Mouse (Mus musculus): ENCODE results near the gene Icosl. TPM values are rescaled to one million over a fixed set of nuclear protein-coding genes. Genes with fewer than 3 reads are reported as not detected.

The Icosl gene
- polyA plus RNA-seq, 1 experiment from 2014 or later, result 0.94 TPM

DNA sequence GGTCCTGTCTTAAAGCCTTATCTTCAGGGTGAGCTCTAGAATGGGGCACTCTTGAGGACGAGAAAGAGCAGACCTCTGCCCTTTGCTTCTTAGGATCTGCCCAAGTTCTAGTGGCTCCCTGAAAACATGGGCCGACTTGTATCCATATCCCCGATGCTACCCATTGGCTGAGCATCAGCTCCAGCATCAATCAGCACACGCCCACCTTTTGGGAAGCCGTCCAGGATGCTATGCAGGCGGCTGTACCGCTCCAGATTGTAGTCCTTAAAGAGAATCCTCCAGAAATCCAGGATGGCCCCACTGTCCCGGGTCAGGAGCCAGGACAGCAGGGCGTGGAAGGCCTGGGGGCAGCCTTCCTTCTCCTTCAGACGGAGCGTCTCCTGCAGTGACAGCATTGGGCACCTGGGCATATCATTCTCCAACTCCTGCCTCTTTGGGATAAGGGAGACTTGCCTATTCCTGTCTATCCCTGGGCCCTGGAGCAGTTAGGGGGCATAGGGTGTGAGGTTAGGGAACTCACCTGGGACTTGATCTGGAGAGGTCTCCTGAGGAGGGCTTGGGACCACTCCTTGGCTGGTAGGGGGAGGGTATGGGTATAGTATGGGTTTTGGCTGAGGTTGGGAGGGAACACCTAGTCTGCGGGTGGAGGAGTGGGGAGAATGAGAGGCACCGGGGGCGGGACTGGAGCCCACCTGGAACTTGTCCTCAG lies 26.3 kb upstream of the Icosl start:
- H3K27ac ChIP-seq (ENCODE audit: low read depth, low read length), result no peak overlapping the region
- peaks cover 4% of the 10 kb centered on the region for H3K4me1 ChIP-seq (ENCODE audit: control insufficient read depth, insufficient read depth, low read depth, low read length)
- H3K4me2 ChIP-seq (ENCODE audit: low read length), result peak overlapping the region; percentile 60
- H3K9ac ChIP-seq (ENCODE audit: low read depth, low read length), result peak overlapping the region; percentile 50; the same call in 1 of the 2 replicates
- no peaks in the 10 kb centered on the region for H3K36me3 ChIP-seq (ENCODE audit: control insufficient read depth, insufficient read depth, low read length)
- peak overlapping the region; percentile 33 for H3K4me3 ChIP-seq (ENCODE audit: low read length)
- H3K9me3 ChIP-seq (ENCODE audit: control insufficient read depth, low read length), result no peaks in the 10 kb centered on the region
- H3K27me3 ChIP-seq (replicated peaks; ENCODE audit: control insufficient read depth, insufficient read depth, low read length), result no peaks in the 10 kb centered on the region
- peak; percentile 40; the same call in 1 of the 2 replicates for ATAC-seq
- WGBS, result 60% methylated on average over 14 of the region's 14 CpGs

GRCm38 (mm10) chr10:78043406-78043836 lies 25.7 kb upstream of the Icosl start, which contains the start of gene Aire:
Aire (minus strand) TSS chr10:78043610.
- H3K36me3 ChIP-seq (ENCODE audit: control insufficient read depth, insufficient read depth, low read length), result no peaks in the 10 kb centered on the region
- H3K4me3 ChIP-seq (ENCODE audit: low read length), result peak within 1 kb of the TSS; percentile 33
- H3K9me3 ChIP-seq (ENCODE audit: control insufficient read depth, low read length), result no peaks in the 10 kb centered on the region
- no peaks in the 10 kb centered on the region for H3K27me3 ChIP-seq (replicated peaks; ENCODE audit: control insufficient read depth, insufficient read depth, low read length)
- H3K27ac ChIP-seq (ENCODE audit: low read depth, low read length), result no peak within 1 kb of the TSS
- ATAC-seq, result peak; percentile 73
- H3K9ac ChIP-seq (ENCODE audit: low read depth, low read length), result peak within 1 kb of the TSS; percentile 50
- peak within 1 kb of the TSS; percentile 60 for H3K4me2 ChIP-seq (ENCODE audit: low read length)
- H3K4me1 ChIP-seq (ENCODE audit: control insufficient read depth, insufficient read depth, low read depth, low read length), result peaks cover 4% of the 10 kb centered on the region
- 2% methylated on average over 27 of the region's 27 CpGs for WGBS

- ATAC-seq, result no peak
- no peak overlapping the region for H3K4me2 ChIP-seq (ENCODE audit: low read length)
- WGBS, result 77% methylated on average over 1 of the region's 1 CpGs
These were observed 24.6 kb upstream of the Icosl start for GRCm38 (mm10) chr10:78044531-78044930.

DNA sequence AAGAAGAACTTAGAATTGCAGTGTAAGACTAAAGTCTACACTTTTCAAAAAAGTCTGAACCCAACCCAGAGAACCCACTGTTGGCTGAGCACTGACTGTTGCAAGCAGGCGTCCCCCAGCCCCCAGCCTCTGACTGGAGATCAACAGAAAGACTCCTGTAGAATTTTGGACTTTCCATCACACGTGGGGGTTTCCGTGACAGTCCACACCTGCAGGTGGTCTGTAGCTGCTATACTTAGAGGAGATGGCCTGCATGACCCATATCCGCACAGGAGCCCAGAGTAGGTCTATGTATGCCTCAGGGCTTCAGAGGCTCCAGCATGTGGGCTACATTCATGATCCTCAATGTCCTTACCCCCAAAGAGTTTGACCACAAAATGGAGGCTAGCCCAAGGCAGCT lies 22.7 kb upstream of the Icosl start:
- Histone ChIP-seq H3K9me3 (ENCODE audit: control insufficient read depth, low read length) (no peaks in the 10 kb centered on the region), H3K9ac (ENCODE audit: low read depth, low read length) (no peak overlapping the region), H3K4me2 (ENCODE audit: low read length) (no peak overlapping the region), H3K36me3 (ENCODE audit: control insufficient read depth, insufficient read depth, low read length) (no peaks in the 10 kb centered on the region), H3K4me1 (ENCODE audit: control insufficient read depth, insufficient read depth, low read depth, low read length) (peaks cover 4% of the 10 kb centered on the region), H3K27me3 (replicated peaks; ENCODE audit: control insufficient read depth, insufficient read depth, low read length) (no peaks in the 10 kb centered on the region), H3K27ac (ENCODE audit: low read depth, low read length) (no peak overlapping the region), H3K4me3 (ENCODE audit: low read length) (no peak overlapping the region)
- ATAC-seq, result no peak
- 82% methylated on average over 4 of the region's 4 CpGs for WGBS

More at GRCm38 (mm10) chr10:78044531-78044930, 24.6 kb upstream of the Icosl start:
- Histone ChIP-seq H3K4me1 (ENCODE audit: control insufficient read depth, insufficient read depth, low read depth, low read length) (peaks cover 4% of the 10 kb centered on the region), H3K9me3 (ENCODE audit: control insufficient read depth, low read length) (no peaks in the 10 kb centered on the region), H3K4me3 (ENCODE audit: low read length) (no peak overlapping the region), H3K9ac (ENCODE audit: low read depth, low read length) (no peak overlapping the region), H3K27me3 (replicated peaks; ENCODE audit: control insufficient read depth, insufficient read depth, low read length) (no peaks in the 10 kb centered on the region), H3K27ac (ENCODE audit: low read depth, low read length) (no peak overlapping the region), H3K36me3 (ENCODE audit: control insufficient read depth, insufficient read depth, low read length) (no peaks in the 10 kb centered on the region)

DNA sequence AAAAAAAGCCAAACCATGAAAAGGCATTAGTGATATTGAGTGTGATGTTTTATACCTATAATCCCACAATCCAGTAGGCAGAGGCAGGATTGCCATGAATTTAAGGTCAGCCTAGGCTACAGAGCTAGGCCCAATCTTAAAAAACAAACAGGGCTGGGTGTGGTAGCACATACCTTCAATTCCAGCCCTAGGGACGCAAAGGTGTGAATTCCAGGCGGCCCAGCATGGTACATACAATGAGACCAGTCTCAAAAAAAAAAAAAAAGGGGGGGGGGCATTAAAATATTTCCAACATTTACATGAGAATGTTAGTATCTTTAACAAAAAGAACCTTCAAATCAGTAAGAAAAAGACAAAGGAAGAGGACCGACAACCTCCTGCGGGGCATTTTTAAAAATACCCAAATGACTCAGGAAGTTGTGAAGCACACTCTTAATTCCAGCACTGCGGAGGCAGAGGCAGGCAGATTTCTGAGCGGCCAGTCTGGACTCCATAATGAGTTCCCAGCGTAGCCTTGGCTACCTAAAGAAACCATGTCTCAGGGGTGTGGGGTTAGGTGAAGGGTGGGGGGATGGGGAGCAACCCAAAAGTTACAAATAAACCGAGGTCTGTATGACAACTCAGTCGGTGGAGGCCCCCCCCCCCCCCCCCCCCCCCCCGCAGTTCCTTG lies 20.9 kb upstream of the Icosl start:
- H3K4me1 ChIP-seq (ENCODE audit: control insufficient read depth, insufficient read depth, low read depth, low read length), result peaks cover 2% of the 10 kb centered on the region
- no peaks in the 10 kb centered on the region for H3K36me3 ChIP-seq (ENCODE audit: control insufficient read depth, insufficient read depth, low read length)
- 85% methylated on average over 9 of the region's 10 CpGs for WGBS
- ATAC-seq, result no peak
- no peak overlapping the region for H3K9ac ChIP-seq (ENCODE audit: low read depth, low read length)
- no peaks in the 10 kb centered on the region for H3K9me3 ChIP-seq (ENCODE audit: control insufficient read depth, low read length)
- H3K27ac ChIP-seq (ENCODE audit: low read depth, low read length), result no peak overlapping the region
- H3K4me3 ChIP-seq (ENCODE audit: low read length), result no peak overlapping the region
- H3K4me2 ChIP-seq (ENCODE audit: low read length), result no peak overlapping the region
- no peaks in the 10 kb centered on the region for H3K27me3 ChIP-seq (replicated peaks; ENCODE audit: control insufficient read depth, insufficient read depth, low read length)

GRCm38 (mm10) chr10:78049519-78050035 lies 19.5 kb upstream of the Icosl start:
- no peak for ATAC-seq

DNA sequence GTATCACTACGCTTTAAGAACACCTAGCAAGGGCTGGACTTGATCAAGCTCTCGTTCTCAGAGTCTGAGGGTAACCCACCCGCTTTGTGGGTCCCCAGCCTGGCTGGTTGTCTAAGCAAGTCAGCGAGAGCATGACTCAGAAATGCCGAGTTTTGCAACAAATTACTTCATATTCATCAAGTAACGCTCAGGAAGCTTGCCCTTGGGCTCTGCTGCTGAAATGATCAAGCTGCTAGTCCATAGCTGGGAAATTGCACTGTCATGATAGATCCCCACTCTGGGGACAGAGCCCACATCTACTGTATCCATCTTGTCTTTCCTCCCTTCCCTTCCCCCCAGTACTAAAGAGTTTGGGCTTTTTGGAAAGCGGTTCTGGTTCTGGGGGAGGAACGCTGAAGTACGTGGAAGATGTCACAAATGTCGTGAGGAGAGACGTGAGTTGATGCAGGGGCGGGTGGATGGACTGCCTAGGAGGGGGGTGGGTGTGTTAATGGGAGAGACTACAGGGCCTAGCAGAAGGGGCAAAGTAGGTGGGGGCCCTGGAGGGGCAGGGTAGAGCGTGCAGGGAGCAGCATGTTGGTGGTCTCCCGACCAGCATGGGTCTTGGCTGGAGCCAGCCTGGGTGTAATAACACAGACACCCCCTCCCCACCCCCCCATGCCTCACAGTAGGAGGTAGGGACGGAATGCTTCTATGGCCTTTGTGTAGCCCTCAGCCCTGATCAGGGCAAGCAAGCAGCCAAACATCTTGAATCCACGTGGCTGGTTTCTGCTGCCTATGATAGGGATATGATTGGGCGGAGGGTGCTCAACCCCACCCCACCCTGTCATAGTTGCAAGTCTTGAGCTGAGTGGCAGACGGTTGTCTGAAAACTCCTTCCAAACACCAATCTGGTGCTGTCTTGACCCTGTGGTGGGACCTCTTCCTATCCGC lies 14.2 kb upstream of the Icosl start:
- Histone ChIP-seq H3K27me3 (replicated peaks; ENCODE audit: control insufficient read depth, insufficient read depth, low read length) (no peaks in the 10 kb centered on the region), H3K4me2 (ENCODE audit: low read length) (no peak overlapping the region), H3K9me3 (ENCODE audit: control insufficient read depth, low read length) (no peaks in the 10 kb centered on the region), H3K4me3 (ENCODE audit: low read length) (no peak overlapping the region), H3K27ac (ENCODE audit: low read depth, low read length) (no peak overlapping the region), H3K36me3 (ENCODE audit: control insufficient read depth, insufficient read depth, low read length) (no peaks in the 10 kb centered on the region), H3K4me1 (ENCODE audit: control insufficient read depth, insufficient read depth, low read depth, low read length) (no peaks in the 10 kb centered on the region), H3K9ac (ENCODE audit: low read depth, low read length) (no peak overlapping the region)
- 71% methylated on average over 18 of the region's 19 CpGs for WGBS
- ATAC-seq, result no peak

More at GRCm38 (mm10) chr10:78049519-78050035, 19.5 kb upstream of the Icosl start:
- Histone ChIP-seq H3K4me2 (ENCODE audit: low read length) (no peak overlapping the region), H3K27ac (ENCODE audit: low read depth, low read length) (no peak overlapping the region), H3K27me3 (replicated peaks; ENCODE audit: control insufficient read depth, insufficient read depth, low read length) (no peaks in the 10 kb centered on the region), H3K4me1 (ENCODE audit: control insufficient read depth, insufficient read depth, low read depth, low read length) (no peaks in the 10 kb centered on the region), H3K9me3 (ENCODE audit: control insufficient read depth, low read length) (no peaks in the 10 kb centered on the region), H3K36me3 (ENCODE audit: control insufficient read depth, insufficient read depth, low read length) (no peaks in the 10 kb centered on the region), H3K9ac (ENCODE audit: low read depth, low read length) (no peak overlapping the region), H3K4me3 (ENCODE audit: low read length) (no peak overlapping the region)
- WGBS, result 63% methylated on average over 11 of the region's 11 CpGs

DNA sequence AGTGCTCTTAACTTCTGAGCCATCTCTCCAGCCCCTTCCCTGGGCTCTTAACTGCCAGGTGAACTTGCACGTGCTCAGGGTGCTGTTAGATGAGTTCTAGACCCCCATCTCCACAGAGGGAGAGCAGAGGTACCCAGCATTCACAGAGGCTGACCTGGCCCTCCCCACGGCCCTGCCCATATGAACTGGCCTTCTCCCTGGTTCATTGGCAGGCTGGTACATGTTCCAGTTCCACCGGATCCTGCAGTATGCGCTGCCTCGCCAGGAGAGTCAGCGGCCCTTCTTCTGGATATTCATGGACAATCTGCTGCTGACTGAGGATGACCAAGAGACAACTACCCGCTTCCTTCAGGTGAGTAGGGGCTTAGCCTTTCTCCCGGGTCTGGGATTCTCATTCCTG lies 12.0 kb upstream of the Icosl start:
- no peak for ATAC-seq
- no peak overlapping the region for H3K4me3 ChIP-seq (ENCODE audit: low read length)
- H3K4me1 ChIP-seq (ENCODE audit: control insufficient read depth, insufficient read depth, low read depth, low read length), result no peaks in the 10 kb centered on the region
- H3K9me3 ChIP-seq (ENCODE audit: control insufficient read depth, low read length), result no peaks in the 10 kb centered on the region
- H3K27me3 ChIP-seq (replicated peaks; ENCODE audit: control insufficient read depth, insufficient read depth, low read length), result no peaks in the 10 kb centered on the region
- no peak overlapping the region for H3K4me2 ChIP-seq (ENCODE audit: low read length)
- WGBS, result 87% methylated on average over 8 of the region's 8 CpGs
- H3K36me3 ChIP-seq (ENCODE audit: control insufficient read depth, insufficient read depth, low read length), result no peaks in the 10 kb centered on the region
- no peak overlapping the region for H3K9ac ChIP-seq (ENCODE audit: low read depth, low read length)
- H3K27ac ChIP-seq (ENCODE audit: low read depth, low read length), result no peak overlapping the region
